Mouse (Mus musculus) E14TG2a.4 (cell line): ENCODE results near the gene Eprs.

Experiments used
- CTCF ChIP-seq: conservative IDR thresholded peaks from 2 replicates; pipeline ENCODE4 v1.5.1; 2014; ENCODE audit warnings: low read length
- NANOG ChIP-seq: IDR thresholded peaks from 2 replicates; pipeline ENCODE4 v1.6.1; 2014; ENCODE audit warnings: borderline replicate concordance, low read length, mixed read lengths
- POU5F1 ChIP-seq: IDR thresholded peaks from 2 replicates; pipeline ENCODE4 v1.6.1; 2014; ENCODE audit warnings: low read length, borderline replicate concordance

DNA sequence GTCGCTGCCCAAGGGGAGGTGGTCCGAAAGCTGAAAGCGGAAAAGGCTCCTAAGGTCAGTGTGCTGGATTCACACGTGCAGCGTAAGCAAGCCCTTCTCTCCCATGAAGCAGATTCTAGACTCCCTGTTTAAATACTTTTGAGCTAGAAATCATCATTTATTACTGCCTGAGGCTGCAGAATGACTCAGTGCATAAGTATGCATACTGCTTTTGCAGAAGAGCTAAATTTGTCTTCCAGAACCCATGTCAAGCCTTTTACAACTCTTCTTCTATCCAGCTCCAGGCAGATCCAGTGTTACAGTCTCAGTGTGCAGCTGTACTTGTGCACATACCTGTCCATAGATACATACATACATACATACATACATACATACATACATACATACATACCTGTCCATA, 38.8 kb downstream of the Eprs start:
- TF ChIP-seq CTCF (no peak), POU5F1 (no peak), NANOG (no peak)
